Mouse (Mus musculus) gastrocnemius, postnatal 36 days (tissue): ENCODE results near the gene Camk2b. TPM values are rescaled to one million over a fixed set of nuclear protein-coding genes. Genes with fewer than 3 reads are reported as not detected.
"Not testable (repeated sequence)": the region's sequence is repeated elsewhere in the genome, so short reads cannot be mapped to it uniquely, and the experiment has no call there.

Experiments
- DNase-seq, 2 experiments: peaks; one replicate each; pipeline ENCODE4 v3.0.0; 2022
- intact Hi-C: fragments of 180-260 bp; cut with DNase I; formaldehyde crosslinking; loops from one replicate; pipeline ENCODE4 v1.15.1; 2025
- long read RNA-seq, 2 experiments: library from polyadenylated mRNA; stranded (forward); transcript quantifications; one replicate each; pipeline ENCODE4 v2.0.0; 2021
- total RNA-seq, 2 experiments: library from RNA; stranded (reverse); gene quantifications; 2 replicates each; pipeline ENCODE4 v1.2.3; 2021

The Camk2b gene
- total RNA-seq, result 100 to 1,000 TPM in 1 of 2 experiments, 10 to 100 TPM in 1; 95.5 to 115 TPM
- long read RNA-seq, experiment 1, full-length matches to known transcripts, result 6 of 48 reads
- long read RNA-seq, experiment 1, partial matches to known transcripts, result 8 of 48 reads
- long read RNA-seq, experiment 1, other reads (novel, unspliced or antisense), result 34 of 48 reads
- long read RNA-seq, experiment 2, full-length matches to known transcripts, result 6 of 72 reads
- long read RNA-seq, experiment 2, partial matches to known transcripts, result 15 of 72 reads
- long read RNA-seq, experiment 2, other reads (novel, unspliced or antisense), result 51 of 72 reads

DNA sequence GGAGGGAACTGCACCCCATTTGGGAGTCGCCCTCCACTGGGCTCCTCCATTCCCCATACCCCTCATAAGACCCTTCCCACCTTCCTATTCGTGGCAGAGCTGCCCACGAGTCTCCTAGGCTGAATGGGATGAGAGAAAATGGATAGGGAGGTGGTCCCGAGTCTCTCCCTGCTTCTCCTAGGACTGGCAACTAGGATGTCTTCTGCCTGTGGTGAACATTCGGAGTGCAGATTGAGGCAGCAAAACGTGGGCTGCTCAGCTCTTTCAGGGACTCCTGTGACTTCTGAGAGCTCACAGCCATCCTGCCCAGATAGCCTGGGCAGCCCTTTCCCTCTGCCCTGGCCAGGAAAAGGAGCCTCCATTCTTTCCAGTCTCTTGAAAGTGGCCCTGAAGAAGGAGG is at the start of gene Camk2b:
Gene Camk2b (minus strand): TSS at position 187 of the 400 bp plus-strand sequence.
- intact Hi-C loops, result loop anchor here (5.0 kb wide), 1 partner anchor 56 kb away; no protein-coding TSS in a partner anchor
- DNase-seq, result no peak

GRCm38 (mm10) chr11:6111734-6112484 is 45.7 kb upstream of the Camk2b start:
- intact Hi-C loops, result no loop called here
- DNase-seq, result no peak

DNA sequence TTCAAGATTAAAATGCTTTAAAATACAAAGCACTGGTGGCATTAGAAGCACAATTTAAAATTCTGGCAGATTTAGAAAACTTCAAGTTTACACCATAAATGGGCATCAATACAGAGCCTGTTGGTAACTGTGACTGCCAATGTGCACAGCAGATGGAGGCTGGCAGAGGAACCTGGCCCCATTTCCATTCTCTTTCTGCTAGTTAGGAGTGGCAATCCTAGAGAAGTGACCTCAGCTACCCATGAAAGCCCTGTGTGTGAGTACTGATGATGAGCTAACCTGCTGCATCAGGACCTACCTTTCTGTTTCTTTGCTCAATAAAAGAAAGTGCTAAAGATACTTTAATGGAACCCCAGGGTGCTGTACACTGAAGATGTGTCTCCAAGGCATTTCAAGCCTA is 43.8 kb upstream of the Camk2b start:
- intact Hi-C loops, result no loop called here
- DNase-seq, result no peak

DNA sequence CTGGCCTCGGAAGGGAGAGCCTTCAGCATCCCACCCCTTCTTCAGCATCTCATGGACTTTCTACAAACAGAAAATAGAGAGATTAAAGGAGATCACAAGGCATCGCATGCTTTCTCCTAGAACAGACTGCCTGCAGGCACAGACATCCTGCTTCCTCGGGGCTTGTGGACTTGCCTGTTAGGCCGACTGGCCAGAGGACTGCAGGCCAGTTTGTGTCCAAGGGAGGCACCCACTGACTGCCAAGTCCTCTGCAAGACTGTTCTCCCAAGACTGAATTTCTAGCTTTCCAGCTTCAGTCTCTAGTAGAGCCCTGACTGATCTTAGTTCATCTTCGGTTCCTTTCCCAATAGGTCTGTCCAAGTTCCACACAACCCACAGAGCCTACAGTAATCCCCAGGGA is 42.1 kb upstream of the Camk2b start:
- intact Hi-C loops, result no loop called here
- DNase-seq, result no peak

- DNase-seq, result no peak
- intact Hi-C loops, result no loop called here
Observed at GRCm38 (mm10) chr11:6107722-6108121, 41.6 kb upstream of the Camk2b start.

- DNase-seq, result no peak
- intact Hi-C loops, result no loop called here
Observed at GRCm38 (mm10) chr11:6104734-6105133, 38.6 kb upstream of the Camk2b start.

DNA sequence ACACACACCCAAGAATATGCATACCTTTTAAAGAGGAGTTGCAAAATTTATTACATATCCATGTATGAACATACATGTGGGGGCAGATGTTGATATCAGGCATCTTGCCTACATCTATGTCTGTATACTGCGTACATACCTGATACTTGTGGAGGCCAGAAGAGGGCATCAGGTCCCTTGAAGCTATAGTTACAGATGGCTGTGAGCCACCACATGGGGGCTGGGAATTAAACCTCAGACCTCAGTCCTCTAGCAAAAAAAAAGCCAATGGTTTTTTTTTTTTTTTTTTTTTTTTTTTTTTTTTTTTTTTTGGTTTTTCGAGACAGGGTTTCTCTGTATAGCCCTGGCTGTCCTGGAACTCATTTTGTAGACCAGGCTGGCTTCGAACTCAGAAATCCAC is 30.5 kb upstream of the Camk2b start:
- intact Hi-C loops, DNase-seq: not testable (repeated sequence)

DNA sequence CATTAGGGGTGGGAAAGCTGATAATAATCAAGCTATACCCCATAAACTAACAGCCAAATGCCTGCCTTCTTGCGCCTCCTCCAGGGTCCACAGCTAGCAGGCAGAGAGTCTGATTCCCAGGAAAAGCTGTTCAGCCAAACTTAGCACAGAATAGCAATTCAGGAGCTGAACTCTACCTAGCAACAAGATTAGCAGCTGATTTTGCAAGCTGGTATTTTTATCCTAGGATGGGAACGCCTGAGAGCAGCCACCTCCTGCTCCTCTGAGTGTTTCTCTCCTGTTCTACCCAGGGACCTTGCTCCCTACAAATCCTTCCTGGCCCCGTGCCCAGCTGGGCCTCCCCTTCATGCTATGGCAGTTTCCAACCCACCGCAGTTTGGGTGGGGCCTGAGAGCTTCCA is 20.8 kb upstream of the Camk2b start:
- intact Hi-C loops, result no loop called here

GRCm38 (mm10) chr11:6078737-6079136 is 12.6 kb upstream of the Camk2b start:
- intact Hi-C loops, result loop anchor here (5.0 kb wide), 1 partner anchor 49 kb away; no protein-coding TSS in a partner anchor

More for the DNA sequence above, 20.8 kb upstream of the Camk2b start:
- DNase-seq, result no peak

GRCm38 (mm10) chr11:6075618-6076066 is 9.5 kb upstream of the Camk2b start:
- DNase-seq, result no peak
- intact Hi-C loops, result loop anchor here (5.0 kb wide), 1 partner anchor 52 kb away; no protein-coding TSS in a partner anchor

More at GRCm38 (mm10) chr11:6078737-6079136, 12.6 kb upstream of the Camk2b start:
- DNase-seq, result no peak

DNA sequence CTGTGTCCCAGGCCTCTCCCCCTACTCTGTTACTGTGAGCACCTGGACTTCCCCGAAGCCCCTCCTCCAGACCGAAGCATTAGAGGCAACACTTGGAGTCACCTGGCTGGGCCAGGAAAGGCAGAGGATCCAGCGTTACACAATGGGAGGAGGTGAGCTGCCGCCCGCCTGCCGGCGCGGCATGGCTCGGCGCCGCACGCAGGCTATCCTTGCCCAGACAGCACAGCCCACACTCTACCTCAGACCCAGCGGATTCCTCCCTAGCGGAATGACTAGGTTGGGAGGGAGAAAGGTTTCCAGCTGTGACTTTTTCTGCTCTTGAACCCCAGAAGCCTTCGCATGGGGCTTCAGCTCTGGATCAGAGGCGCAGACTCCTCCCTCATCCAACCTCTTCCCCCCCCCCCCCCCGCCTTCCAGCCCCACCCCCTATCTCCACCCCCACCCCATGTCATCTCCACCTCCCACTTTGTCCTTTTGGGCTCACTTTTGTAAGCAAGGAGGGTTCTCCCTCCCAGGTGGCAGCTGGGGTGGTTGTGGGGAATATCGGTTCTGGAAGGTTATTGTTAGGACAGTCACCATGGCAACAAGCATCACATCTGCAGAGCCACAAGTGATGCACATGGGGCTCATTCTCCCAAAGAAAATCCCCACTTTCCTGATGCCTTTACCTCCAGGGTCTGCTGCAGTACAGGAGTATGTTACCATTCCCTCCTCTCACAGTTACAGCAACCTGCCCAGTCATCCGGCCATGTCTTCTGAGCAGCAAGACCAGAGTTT is 2.2 kb upstream of the Camk2b start:
- intact Hi-C loops, result loop anchor here (5.0 kb wide), 1 partner anchor 54 kb away; no protein-coding TSS in a partner anchor
- DNase-seq, result no peak

DNA sequence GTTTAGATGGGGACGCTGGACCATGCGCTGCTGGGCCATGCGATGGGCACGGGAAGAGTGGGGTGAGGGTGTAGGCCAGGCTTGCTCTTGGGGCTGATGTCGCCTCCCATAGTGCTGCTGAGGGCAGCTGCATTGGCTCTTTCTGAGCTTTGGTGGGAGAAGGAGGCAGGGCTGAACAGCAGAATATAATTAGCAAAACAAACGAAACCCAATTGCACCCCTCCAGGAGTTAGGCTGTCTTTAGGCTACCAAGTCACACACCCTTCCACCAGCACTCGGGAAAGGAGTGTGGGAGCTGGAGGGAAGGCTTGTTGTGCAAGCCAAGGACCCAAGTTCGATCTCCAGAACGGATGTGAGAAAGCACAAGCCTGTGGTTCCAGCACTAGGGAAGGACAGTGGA is 998 bp upstream of the Camk2b start:
- intact Hi-C loops, result loop anchor here (5.0 kb wide), 1 partner anchor 55 kb away; no protein-coding TSS in a partner anchor
- DNase-seq, result no peak

DNA sequence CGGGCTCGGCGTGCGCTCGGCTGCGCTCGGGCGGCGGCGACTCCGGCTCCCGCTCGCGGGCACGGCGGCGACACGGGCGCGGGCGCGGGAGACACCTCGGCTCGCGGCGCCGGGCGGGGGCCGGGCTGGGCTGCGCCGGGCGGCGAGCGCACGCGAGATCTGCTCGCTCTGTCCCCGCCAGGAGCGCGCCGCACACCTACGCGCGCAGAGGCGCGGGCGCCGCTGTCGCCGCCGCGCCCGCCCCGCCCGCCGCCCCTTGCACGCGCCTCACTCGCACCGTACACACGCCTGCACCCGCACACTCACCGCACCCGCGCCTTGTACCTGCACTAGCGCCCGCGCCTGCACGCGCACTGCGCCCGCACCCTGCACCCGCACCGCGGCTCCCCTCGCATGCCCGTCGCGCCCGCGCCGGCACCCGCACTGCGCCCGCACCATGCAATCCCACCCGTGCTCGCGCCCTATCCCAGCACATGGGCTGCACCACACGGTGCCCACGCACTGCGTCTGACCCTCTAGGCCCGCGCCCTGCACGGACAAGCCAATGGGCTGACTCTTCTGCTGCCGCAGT is 526 bp downstream of the Camk2b start:
- intact Hi-C loops, result loop anchor here (5.0 kb wide), 1 partner anchor 57 kb away; no protein-coding TSS in a partner anchor
- DNase-seq, result no peak

DNA sequence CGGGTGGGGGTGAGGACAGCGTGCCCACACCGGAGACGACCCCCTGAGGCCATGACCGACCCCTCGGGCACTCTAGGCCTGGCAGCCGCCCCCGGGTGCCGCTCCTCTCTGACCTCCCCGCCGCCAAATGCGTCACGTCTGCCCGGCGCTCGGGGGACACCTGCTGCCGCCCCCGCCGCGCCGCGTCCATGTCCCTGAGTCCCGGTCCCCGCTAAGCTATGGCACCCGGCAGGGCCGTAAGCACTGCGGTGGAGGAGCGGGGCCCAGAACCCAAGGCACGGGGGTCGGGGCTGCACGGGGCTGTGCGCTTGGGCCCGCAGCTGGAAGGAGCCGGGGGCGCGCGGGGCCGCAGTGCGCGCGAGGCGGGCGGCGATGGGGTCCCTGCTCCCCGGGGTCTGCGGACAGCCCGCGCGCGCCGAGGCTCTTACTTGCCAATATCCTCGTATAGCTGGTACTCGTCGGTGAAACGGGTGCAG is 1.1 kb downstream of the Camk2b start:
- intact Hi-C loops, result loop anchor here (5.0 kb wide), 1 partner anchor 57 kb away; no protein-coding TSS in a partner anchor
- no peak for DNase-seq

GRCm38 (mm10) chr11:6064215-6065045 is 1.7 kb downstream of the Camk2b start:
- intact Hi-C loops, result loop anchor here (5.0 kb wide), 1 partner anchor 58 kb away; no protein-coding TSS in a partner anchor
- DNase-seq, result no peak

GRCm38 (mm10) chr11:6063501-6064214 is 2.5 kb downstream of the Camk2b start:
- DNase-seq, result no peak
- intact Hi-C loops, result no loop called here

DNA sequence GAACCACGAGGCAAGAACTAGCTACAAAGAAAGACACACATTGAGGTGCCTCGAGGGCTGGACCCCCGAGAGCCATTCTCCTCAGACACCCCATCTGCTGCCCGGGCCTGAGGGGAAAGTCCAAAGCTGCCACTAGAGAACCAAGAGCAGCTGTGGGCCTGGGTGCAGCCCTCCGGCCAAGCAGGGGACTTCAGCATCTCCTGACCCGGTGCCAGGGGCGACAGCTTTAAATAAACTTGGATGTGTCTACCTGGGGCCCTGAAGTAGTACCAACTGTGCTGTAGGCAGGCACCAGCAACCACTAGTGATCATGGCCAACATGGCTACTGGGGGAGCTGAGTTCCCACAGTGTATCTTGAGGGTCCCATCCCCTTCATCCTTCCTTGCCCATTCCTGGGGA is 3.1 kb downstream of the Camk2b start:
- intact Hi-C loops, result no loop called here
- no peak for DNase-seq

DNA sequence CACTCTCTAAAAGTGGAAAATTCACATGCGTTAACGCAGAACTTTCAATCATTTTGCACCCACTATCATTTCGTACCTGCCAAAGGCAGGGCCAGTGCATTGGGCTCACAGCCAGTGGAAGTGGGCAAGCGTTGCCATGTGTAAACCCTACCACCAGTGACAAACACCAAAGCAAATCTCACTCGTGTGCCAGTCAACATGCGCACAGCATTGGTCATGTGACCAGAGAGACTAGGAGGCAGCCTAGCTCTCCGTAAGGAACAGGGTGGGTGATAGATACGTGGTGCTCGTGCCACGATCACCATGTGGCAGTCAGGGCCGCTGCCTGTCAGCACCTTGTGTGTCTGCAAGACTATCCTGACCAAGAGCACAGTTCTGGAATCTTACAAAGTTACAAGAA is 3.8 kb downstream of the Camk2b start:
- intact Hi-C loops, result no loop called here
- no peak for DNase-seq
